In the genomic region with DNA sequence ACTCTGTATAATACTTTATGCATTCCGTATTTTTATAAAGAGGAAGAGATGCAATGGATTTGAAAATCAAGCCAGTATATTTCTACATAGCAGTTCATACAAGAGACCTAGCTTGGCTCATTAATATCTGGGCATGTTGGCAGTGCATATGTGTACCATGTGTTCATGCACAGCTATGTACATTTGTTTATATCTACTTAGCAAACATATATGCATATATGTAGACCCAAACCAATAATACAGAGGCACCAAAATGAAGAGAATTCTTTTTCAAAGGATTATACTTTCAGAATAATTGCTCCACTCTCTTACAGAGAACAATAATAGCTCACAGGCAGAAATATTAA, we compare ENCODE assay signal across 21 mouse cellular contexts. TPM values are rescaled to one million over a fixed set of nuclear protein-coding genes. Genes with fewer than 3 reads are reported as not detected.
DNase-seq lines count a peak whose midpoint lies in the region; ATAC-seq and TF ChIP-seq lines count a peak whose summit lies in the region.
"Had no signal": no experiment of that assay in that cellular context is flagged by ENCODE, and none has a peak within 500 bp of the region (broad histone marks: within the 10 kb centered on the region; RNA-seq: fewer than 3 reads in every experiment).

No protein-coding gene starts in this region.

- no peaks in the 10 kb centered on the region for H3K27me3 ChIP-seq in forebrain, postnatal 0 days (ENCODE audit: insufficient read depth, low read length)
- H3K27me3 ChIP-seq in forebrain, embryonic 12.5 days = no peaks in the 10 kb centered on the region
- no peaks in the 10 kb centered on the region for H3K27me3 ChIP-seq in hindbrain, postnatal 0 days (ENCODE audit: insufficient read depth, low read length)
- H3K27me3 ChIP-seq in hindbrain, embryonic 11.5 days (ENCODE audit: control insufficient read depth, insufficient read depth, low read length) = no peaks in the 10 kb centered on the region
- no peaks in the 10 kb centered on the region for H3K27me3 ChIP-seq in midbrain, embryonic 16.5 days (ENCODE audit: control insufficient read depth, insufficient read depth, low read depth, low read length)
- H3K27me3 ChIP-seq in midbrain, embryonic 14.5 days (ENCODE audit: control insufficient read depth, insufficient read depth, low read length) = no peaks in the 10 kb centered on the region
- H3K27me3 ChIP-seq: embryonic facial prominence, embryonic 15.5 days; heart, embryonic 12.5 days; intestine, embryonic 15.5 days had no signal

- no peaks in the 10 kb centered on the region for H3K36me3 ChIP-seq in forebrain, postnatal 0 days (ENCODE audit: insufficient read depth)
- H3K36me3 ChIP-seq in forebrain, embryonic 12.5 days (replicated peaks) = no peaks in the 10 kb centered on the region
- H3K36me3 ChIP-seq in hindbrain, postnatal 0 days (ENCODE audit: insufficient read depth, low read length) = no peaks in the 10 kb centered on the region
- no peaks in the 10 kb centered on the region for H3K36me3 ChIP-seq in hindbrain, embryonic 11.5 days (ENCODE audit: control insufficient read depth, insufficient read depth, low read length)
- no peaks in the 10 kb centered on the region for H3K36me3 ChIP-seq in midbrain, embryonic 16.5 days (ENCODE audit: control insufficient read depth, insufficient read depth, low read length)
- no peaks in the 10 kb centered on the region for H3K36me3 ChIP-seq in midbrain, embryonic 14.5 days (ENCODE audit: control insufficient read depth, insufficient read depth, low read length)
- H3K36me3 ChIP-seq: embryonic facial prominence, embryonic 15.5 days; heart, embryonic 12.5 days; intestine, embryonic 15.5 days had no signal

- ATAC-seq in forebrain, postnatal 0 days = peak; percentile 37
- ATAC-seq in forebrain, embryonic 12.5 days (ENCODE audit: low FRiP score) = no peak
- ATAC-seq in hindbrain, postnatal 0 days = no peak
- ATAC-seq in hindbrain, embryonic 11.5 days (ENCODE audit: low FRiP score) = no peak
- ATAC-seq in midbrain, embryonic 16.5 days = peak; percentile 39; the same call in 1 of the 2 replicates
- no peak for ATAC-seq in midbrain, embryonic 14.5 days (ENCODE audit: low FRiP score, low TSS enrichment)

- H3K4me3 ChIP-seq in forebrain, postnatal 0 days (ENCODE audit: low read depth, low read length) = no peak overlapping the region
- no peak overlapping the region for H3K4me3 ChIP-seq in forebrain, embryonic 12.5 days (replicated peaks)
- H3K4me3 ChIP-seq in hindbrain, postnatal 0 days (ENCODE audit: low read length) = no peak overlapping the region
- no peak overlapping the region for H3K4me3 ChIP-seq in hindbrain, embryonic 11.5 days (ENCODE audit: low read depth, low read length)
- H3K4me3 ChIP-seq in midbrain, embryonic 16.5 days (ENCODE audit: low read depth, low read length) = no peak overlapping the region
- no peak overlapping the region for H3K4me3 ChIP-seq in midbrain, embryonic 14.5 days (replicated peaks; ENCODE audit: low read depth, low read length)
- H3K4me3 ChIP-seq: embryonic facial prominence, embryonic 15.5 days; erythroblast, embryonic 14.5 days; gastrocnemius, adult 2 months; heart, embryonic 12.5 days; intestine, embryonic 15.5 days had no signal

- H3K9me3 ChIP-seq in forebrain, postnatal 0 days (ENCODE audit: low read length) = no peaks in the 10 kb centered on the region
- H3K9me3 ChIP-seq in forebrain, embryonic 12.5 days = no peaks in the 10 kb centered on the region
- H3K9me3 ChIP-seq in hindbrain, postnatal 0 days (ENCODE audit: low read length) = no peaks in the 10 kb centered on the region
- H3K9me3 ChIP-seq in hindbrain, embryonic 11.5 days (ENCODE audit: control insufficient read depth, low read length) = no peaks in the 10 kb centered on the region
- H3K9me3 ChIP-seq in midbrain, embryonic 16.5 days (replicated peaks; ENCODE audit: control insufficient read depth, low read length, poor library complexity, severe bottlenecking) = no peaks in the 10 kb centered on the region
- no peaks in the 10 kb centered on the region for H3K9me3 ChIP-seq in midbrain, embryonic 14.5 days (ENCODE audit: control insufficient read depth, low read length)
- H3K9me3 ChIP-seq: embryonic facial prominence, embryonic 15.5 days; heart, embryonic 12.5 days; intestine, embryonic 15.5 days had no signal

- H3K4me1 ChIP-seq in forebrain, postnatal 0 days (ENCODE audit: insufficient read depth) = peaks cover 7% of the 10 kb centered on the region; the same call in 1 of the 2 replicates
- 0 out of 2 replicates have a peak, but pooled peaks cover 4% of the 10 kb centered on the region for H3K4me1 ChIP-seq in forebrain, embryonic 12.5 days
- H3K4me1 ChIP-seq in hindbrain, postnatal 0 days (ENCODE audit: insufficient read depth, low read length) = no peaks in the 10 kb centered on the region
- H3K4me1 ChIP-seq in hindbrain, embryonic 11.5 days (replicated peaks; ENCODE audit: control insufficient read depth, insufficient read depth, low read length) = no peaks in the 10 kb centered on the region
- peaks cover 6% of the 10 kb centered on the region for H3K4me1 ChIP-seq in midbrain, embryonic 16.5 days (ENCODE audit: control insufficient read depth, insufficient read depth, low read length)
- H3K4me1 ChIP-seq in midbrain, embryonic 14.5 days (ENCODE audit: control insufficient read depth, insufficient read depth, low read length) = no peaks in the 10 kb centered on the region
- H3K4me1 ChIP-seq: embryonic facial prominence, embryonic 15.5 days; intestine, embryonic 15.5 days had no signal

- H3K27ac ChIP-seq in forebrain, postnatal 0 days (ENCODE audit: low read depth, low read length) = peak overlapping the region; percentile 58; the same call in 1 of the 2 replicates
- no peak overlapping the region for H3K27ac ChIP-seq in forebrain, embryonic 12.5 days
- 0 out of 2 replicates have a peak overlapping the region, but pooled peaks have one; percentile 62 for H3K27ac ChIP-seq in hindbrain, postnatal 0 days
- no peak overlapping the region for H3K27ac ChIP-seq in hindbrain, embryonic 11.5 days (ENCODE audit: low read depth, low read length)
- peak overlapping the region; percentile 74 for H3K27ac ChIP-seq in midbrain, embryonic 16.5 days (ENCODE audit: low read length)
- H3K27ac ChIP-seq in midbrain, embryonic 14.5 days (replicated peaks; ENCODE audit: low read depth, low read length) = no peak overlapping the region
- H3K27ac ChIP-seq: embryonic facial prominence, embryonic 15.5 days; gastrocnemius, adult 2 months; intestine, embryonic 15.5 days had no signal

- DNase-seq in forebrain, postnatal 0 days = no peak
- no peak for DNase-seq in hindbrain, postnatal 0 days (ENCODE audit: low spot score)
- no peak for DNase-seq in hindbrain, embryonic 11.5 days (ENCODE audit: low spot score)
- DNase-seq in midbrain, embryonic 14.5 days = no peak
- DNase-seq: adrenal gland, postnatal 25 days; gastrocnemius, adult 2 months had no signal

- no peak overlapping the region for H3K9ac ChIP-seq in forebrain, postnatal 0 days
- H3K9ac ChIP-seq in forebrain, embryonic 12.5 days = no peak overlapping the region
- no peak overlapping the region for H3K9ac ChIP-seq in hindbrain, postnatal 0 days (replicated peaks; ENCODE audit: low read length)
- H3K9ac ChIP-seq in hindbrain, embryonic 11.5 days (ENCODE audit: low read depth, low read length) = no peak overlapping the region
- H3K9ac ChIP-seq in midbrain, embryonic 16.5 days (ENCODE audit: low read depth, low read length) = no peak overlapping the region
- H3K9ac ChIP-seq in midbrain, embryonic 14.5 days (replicated peaks; ENCODE audit: low read length) = no peak overlapping the region
- H3K9ac ChIP-seq: embryonic facial prominence, embryonic 15.5 days; heart, embryonic 12.5 days; intestine, embryonic 15.5 days had no signal

- H3K4me2 ChIP-seq in forebrain, postnatal 0 days (ENCODE audit: low read depth) = no peak overlapping the region
- no peak overlapping the region for H3K4me2 ChIP-seq in forebrain, embryonic 12.5 days
- H3K4me2 ChIP-seq in hindbrain, postnatal 0 days (ENCODE audit: low read depth, low read length) = no peak overlapping the region
- H3K4me2 ChIP-seq in hindbrain, embryonic 11.5 days (replicated peaks; ENCODE audit: low read depth, low read length) = no peak overlapping the region
- H3K4me2 ChIP-seq in midbrain, embryonic 16.5 days (ENCODE audit: low read length) = no peak overlapping the region
- H3K4me2 ChIP-seq in midbrain, embryonic 14.5 days (ENCODE audit: low read length) = no peak overlapping the region
- H3K4me2 ChIP-seq: embryonic facial prominence, embryonic 15.5 days; heart, embryonic 12.5 days; intestine, embryonic 15.5 days had no signal

- WGBS in forebrain, postnatal 0 days = 77% methylated on average over 1 of the region's 1 CpGs
- 90% methylated on average over 1 of the region's 1 CpGs for WGBS in forebrain, embryonic 12.5 days
- 92% methylated on average over 1 of the region's 1 CpGs for WGBS in hindbrain, postnatal 0 days
- WGBS in hindbrain, embryonic 11.5 days = 93% methylated on average over 1 of the region's 1 CpGs
- 89% methylated on average over 1 of the region's 1 CpGs for WGBS in midbrain, embryonic 16.5 days
- WGBS in midbrain, embryonic 14.5 days = 95% methylated on average over 1 of the region's 1 CpGs

- no peak for TF ChIP-seq CTCF in forebrain, postnatal 0 days (IDR thresholded peaks at IDR 0.05; ENCODE audit: low read depth)
- TF ChIP-seq CTCF in hindbrain, postnatal 0 days (IDR thresholded peaks at IDR 0.05; ENCODE audit: low read depth) = no peak

RNA-seq across cellular contexts. Expression of a gene that starts 5.2 kb away (rescaled TPM):
- total RNA-seq in forebrain, postnatal 0 days (2014; rRNA removed) = 0.08 and 0.43 TPM in 2 replicates
- polyA plus RNA-seq in forebrain, postnatal 0 days (2015; fragmentation: Nextera tagmentation; extraction: Ambion mirVana) = 0.19 and 0.25 TPM in 2 replicates
- polyA plus RNA-seq in forebrain, embryonic 12.5 days (2016; fragmentation: Nextera tagmentation; extraction: Ambion mirVana) = not detected in 2 replicates
- 0.16 TPM in 1 of 2 replicates, not detected in the other for total RNA-seq in hindbrain, postnatal 0 days (2014; rRNA removed)
- 0.14 and 0.20 TPM in 2 replicates for polyA plus RNA-seq in hindbrain, postnatal 0 days (2015; fragmentation: Nextera tagmentation; extraction: Ambion mirVana)
- not detected in 2 replicates for polyA plus RNA-seq in hindbrain, embryonic 11.5 days (2014; fragmentation: Nextera tagmentation; extraction: Ambion mirVana)
- 0.09 TPM in 1 of 2 replicates, not detected in the other for polyA plus RNA-seq in midbrain, embryonic 16.5 days (2015; fragmentation: Nextera tagmentation; extraction: Ambion mirVana)
- not detected in 2 replicates for polyA plus RNA-seq in midbrain, embryonic 14.5 days (2014; fragmentation: Nextera tagmentation; extraction: Ambion mirVana)
- total RNA-seq: adrenal gland, postnatal 25 days; common myeloid progenitor, adult 5-6 weeks; ES-E14; gastrocnemius, adult 2 months; gastrocnemius, postnatal 25 days; granulocyte monocyte progenitor cell, adult 5-6 weeks; heart, adult 8-10 months; heart, postnatal 25 days had no signal
- polyA plus RNA-seq: adrenal gland, adult 2 months; embryonic facial prominence, embryonic 11.5 days; erythroblast, embryonic 14.5 days had no signal

RNA-seq across cellular contexts. Expression of a gene that starts 43.8 kb away (rescaled TPM):
- total RNA-seq in forebrain, postnatal 0 days (2014; rRNA removed) = 36.7 and 39.9 TPM in 2 replicates
- 27.4 and 29.4 TPM in 2 replicates for polyA plus RNA-seq in forebrain, postnatal 0 days (2015; fragmentation: Nextera tagmentation; extraction: Ambion mirVana)
- polyA plus RNA-seq in forebrain, embryonic 12.5 days (2016; fragmentation: Nextera tagmentation; extraction: Ambion mirVana) = 73.1 and 74.2 TPM in 2 replicates
- 20.5 and 21.0 TPM in 2 replicates for total RNA-seq in hindbrain, postnatal 0 days (2014; rRNA removed)
- 25.9 and 29.0 TPM in 2 replicates for polyA plus RNA-seq in hindbrain, postnatal 0 days (2015; fragmentation: Nextera tagmentation; extraction: Ambion mirVana)
- polyA plus RNA-seq in hindbrain, embryonic 11.5 days (2014; fragmentation: Nextera tagmentation; extraction: Ambion mirVana) = 75.2 and 79.4 TPM in 2 replicates
- 37.4 and 39.9 TPM in 2 replicates for polyA plus RNA-seq in midbrain, embryonic 16.5 days (2015; fragmentation: Nextera tagmentation; extraction: Ambion mirVana)
- 46.1 and 49.4 TPM in 2 replicates for polyA plus RNA-seq in midbrain, embryonic 14.5 days (2014; fragmentation: Nextera tagmentation; extraction: Ambion mirVana)

RNA-seq across cellular contexts. Expression of a gene that starts 50.4 kb away (rescaled TPM):
- total RNA-seq in forebrain, postnatal 0 days (2014; rRNA removed) = not detected in 2 replicates
- polyA plus RNA-seq in forebrain, postnatal 0 days (2015; fragmentation: Nextera tagmentation; extraction: Ambion mirVana) = not detected in 2 replicates
- polyA plus RNA-seq in forebrain, embryonic 12.5 days (2016; fragmentation: Nextera tagmentation; extraction: Ambion mirVana) = not detected in 2 replicates
- total RNA-seq in hindbrain, postnatal 0 days (2014; rRNA removed) = not detected in 2 replicates
- not detected in 2 replicates for polyA plus RNA-seq in hindbrain, postnatal 0 days (2015; fragmentation: Nextera tagmentation; extraction: Ambion mirVana)
- polyA plus RNA-seq in hindbrain, embryonic 11.5 days (2014; fragmentation: Nextera tagmentation; extraction: Ambion mirVana) = not detected in 2 replicates
- polyA plus RNA-seq in midbrain, embryonic 16.5 days (2015; fragmentation: Nextera tagmentation; extraction: Ambion mirVana) = not detected in 2 replicates
- not detected in 2 replicates for polyA plus RNA-seq in midbrain, embryonic 14.5 days (2014; fragmentation: Nextera tagmentation; extraction: Ambion mirVana)
- total RNA-seq: adrenal gland, adult 2 months; adrenal gland, postnatal 25 days; ES-E14; gastrocnemius, postnatal 25 days; granulocyte monocyte progenitor cell, adult 5-6 weeks; heart, adult 8-10 months; heart, postnatal 25 days had no signal
- polyA plus RNA-seq: adrenal gland, adult 2 months; embryonic facial prominence, embryonic 11.5 days; erythroblast, embryonic 14.5 days; heart, embryonic 12.5 days; heart, embryonic 16.5 days had no signal

Comparison
In these comparisons a context has a peak if more than half of its experiments do, and no peak if none do; other contexts are left out.
1. ATAC-seq: peak in forebrain, postnatal 0 days (single experiment) and midbrain, embryonic 16.5 days (single experiment); none in forebrain, embryonic 12.5 days (single experiment), hindbrain, postnatal 0 days (single experiment), hindbrain, embryonic 11.5 days (single experiment) and midbrain, embryonic 14.5 days (single experiment).
2. H3K27ac ChIP-seq: peak in forebrain, postnatal 0 days (single experiment), hindbrain, postnatal 0 days (single experiment) and midbrain, embryonic 16.5 days (single experiment); none in forebrain, embryonic 12.5 days (single experiment), hindbrain, embryonic 11.5 days (single experiment) and midbrain, embryonic 14.5 days (single experiment).